Mouse (Mus musculus): ENCODE measurements around the gene Unc13a.

- TF ChIP-seq POLR2A (IDR thresholded peaks at IDR 0.05; ENCODE audit: insufficient read length, low read depth) (no peak), USF1 (IDR thresholded peaks at IDR 0.05; ENCODE audit: low read depth) (no peak), MYOD1 (IDR thresholded peaks at IDR 0.05; ENCODE audit: control insufficient read depth in 1 of 3, insufficient read length in 2 of 3, low read depth in 2 of 3) (no peak), POLR2AphosphoS2 (IDR thresholded peaks at IDR 0.05; ENCODE audit: insufficient read length, low read depth) (no peak), TCF3 (IDR thresholded peaks at IDR 0.05; ENCODE audit: insufficient read length, low read depth) (no peak), MAX (IDR thresholded peaks at IDR 0.05; ENCODE audit: low read depth) (no peak), TCF12 (IDR thresholded peaks at IDR 0.05; ENCODE audit: insufficient read depth, poor library complexity, severe bottlenecking) (no peak), CEBPB (IDR thresholded peaks at IDR 0.05; ENCODE audit: insufficient read depth, poor library complexity, severe bottlenecking) (no peak), E2F4 (IDR thresholded peaks at IDR 0.05; ENCODE audit: insufficient read depth) (no peak), MYOG (IDR thresholded peaks at IDR 0.05; ENCODE audit: control insufficient read depth in 1 of 3, insufficient read depth in 1 of 3, insufficient read length in 2 of 3, low read depth in 2 of 3) (no peak)
These were observed 11.8 kb downstream of the Unc13a start for GRCm38 (mm10) chr8:71659751-71660150.
